Mouse (Mus musculus): ENCODE results near the gene Prrg4. TPM values are rescaled to one million over a fixed set of nuclear protein-coding genes. Genes with fewer than 3 reads are reported as not detected.
"Not testable (repeated sequence)": the region's sequence is repeated elsewhere in the genome, so short reads cannot be mapped to it uniquely, and the experiment has no call there.

Prrg4 gene
- 1 to 10 TPM in 1 of 2 experiments, under 1 TPM in 1; 0.78 to 1.4 TPM for total RNA-seq (2021)

- intact Hi-C loops (cut with DNase I), result no loop called here
- DNase-seq (ENCODE audit: low spot score), result peak; percentile 41
These were observed at the start of gene Prrg4 for GRCm38 (mm10) chr2:104849276-104849990. Prrg4 (minus strand) TSS chr2:104849876.

- intact Hi-C loops (cut with DNase I), result loop anchor here (1.0 to 2.0 kb wide), 2 partner anchors 301 to 342 kb away; no protein-coding TSS in a partner anchor
These were observed 38.3 kb upstream of the Prrg4 start for GRCm38 (mm10) chr2:104887882-104888566.

GRCm38 (mm10) chr2:104887331-104887730, 37.7 kb upstream of the Prrg4 start:
- DNase-seq (ENCODE audit: low spot score); intact Hi-C loops (cut with DNase I): not testable (repeated sequence)

More at GRCm38 (mm10) chr2:104887882-104888566, 38.3 kb upstream of the Prrg4 start:
- DNase-seq (ENCODE audit: low spot score), result peak; percentile 6

GRCm38 (mm10) chr2:104886109-104886508, 36.4 kb upstream of the Prrg4 start:
- intact Hi-C loops (cut with DNase I), result no loop called here

GRCm38 (mm10) chr2:104878794-104879193, 29.1 kb upstream of the Prrg4 start:
- no peak for DNase-seq (ENCODE audit: low spot score)
- intact Hi-C loops (cut with DNase I), result no loop called here

More at GRCm38 (mm10) chr2:104886109-104886508, 36.4 kb upstream of the Prrg4 start:
- DNase-seq (ENCODE audit: low spot score), result no peak

GRCm38 (mm10) chr2:104869101-104869500, 19.4 kb upstream of the Prrg4 start:
- intact Hi-C loops (cut with DNase I), result no loop called here
- DNase-seq (ENCODE audit: low spot score), result no peak

- intact Hi-C loops (cut with DNase I), result no loop called here
- no peak for DNase-seq (ENCODE audit: low spot score)
These were observed 17.7 kb upstream of the Prrg4 start, which contains the start of gene Ccdc73 for GRCm38 (mm10) chr2:104867282-104867855. Ccdc73 (plus strand) TSS chr2:104867805.

GRCm38 (mm10) chr2:104864176-104864860, 14.6 kb upstream of the Prrg4 start:
- DNase-seq (ENCODE audit: low spot score), result no peak
- intact Hi-C loops (cut with DNase I), result no loop called here

- no peak for DNase-seq (ENCODE audit: low spot score)
- intact Hi-C loops (cut with DNase I), result no loop called here
These were observed 10.8 kb upstream of the Prrg4 start for GRCm38 (mm10) chr2:104860426-104860825.

GRCm38 (mm10) chr2:104859060-104859459, 9.4 kb upstream of the Prrg4 start:
- intact Hi-C loops (cut with DNase I), result no loop called here
- no peak for DNase-seq (ENCODE audit: low spot score)

GRCm38 (mm10) chr2:104858083-104858482, 8.4 kb upstream of the Prrg4 start:
- intact Hi-C loops (cut with DNase I); DNase-seq (ENCODE audit: low spot score): not testable (repeated sequence)

- intact Hi-C loops (cut with DNase I), result no loop called here
- DNase-seq (ENCODE audit: low spot score), result no peak
These were observed 6.5 kb upstream of the Prrg4 start for GRCm38 (mm10) chr2:104856218-104856617.

- no peak for DNase-seq (ENCODE audit: low spot score)
- intact Hi-C loops (cut with DNase I), result no loop called here
These were observed 6.1 kb upstream of the Prrg4 start for GRCm38 (mm10) chr2:104855732-104856131.

GRCm38 (mm10) chr2:104854836-104855235, 5.2 kb upstream of the Prrg4 start:
- intact Hi-C loops (cut with DNase I), result no loop called here
- no peak for DNase-seq (ENCODE audit: low spot score)

- intact Hi-C loops (cut with DNase I), result no loop called here
- DNase-seq (ENCODE audit: low spot score), result no peak
These were observed 2.9 kb upstream of the Prrg4 start for GRCm38 (mm10) chr2:104852546-104852945.

- DNase-seq (ENCODE audit: low spot score), result no peak
- intact Hi-C loops (cut with DNase I), result no loop called here
These were observed 2.0 kb upstream of the Prrg4 start for GRCm38 (mm10) chr2:104851686-104852085.

- DNase-seq (ENCODE audit: low spot score), result no peak
- intact Hi-C loops (cut with DNase I), result no loop called here
These were observed 299 bp upstream of the Prrg4 start for GRCm38 (mm10) chr2:104849991-104850359.

- DNase-seq (ENCODE audit: low spot score), result no peak
- intact Hi-C loops (cut with DNase I), result no loop called here
These were observed 1.2 kb downstream of the Prrg4 start for GRCm38 (mm10) chr2:104848235-104849161.

GRCm38 (mm10) chr2:104847645-104848044, 2.0 kb downstream of the Prrg4 start:
- no peak for DNase-seq (ENCODE audit: low spot score)
- intact Hi-C loops (cut with DNase I), result no loop called here
